18 mouse cellular contexts compared by ENCODE assay signal in the genomic region with DNA sequence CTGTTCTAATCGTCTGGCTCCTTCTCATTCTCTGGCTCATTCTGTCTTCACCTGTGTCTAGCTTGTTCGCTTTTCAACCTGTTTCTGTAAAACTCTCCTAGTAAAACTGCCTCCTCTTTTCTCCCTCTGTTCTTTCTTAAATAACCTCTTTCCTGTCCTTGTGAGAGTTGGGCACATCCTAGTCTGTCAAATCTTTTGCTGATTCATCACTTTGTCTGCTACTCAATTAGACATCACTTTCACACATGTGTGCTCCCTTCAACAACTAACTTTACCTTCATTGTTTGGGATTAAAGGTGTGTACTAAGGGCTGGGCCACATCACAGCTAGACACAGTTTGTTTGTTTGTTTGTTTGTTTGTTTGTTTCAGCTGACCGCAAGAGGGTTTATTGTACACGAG. TPM values are rescaled to one million over a fixed set of nuclear protein-coding genes. Genes with fewer than 3 reads are reported as not detected.
"Had no signal": no experiment of that assay in that cellular context is flagged by ENCODE, and none has a peak within 500 bp of the region (broad histone marks: within the 10 kb centered on the region; RNA-seq: fewer than 3 reads in every experiment).

No protein-coding gene starts in this region.

- H3K27me3 ChIP-seq: limb, embryonic 12.5 days; limb, embryonic 15.5 days had no signal

- H3K4me2 ChIP-seq: limb, embryonic 12.5 days; limb, embryonic 15.5 days; midbrain, embryonic 11.5 days had no signal

- H3K27ac ChIP-seq: kidney, postnatal 0 days; limb, embryonic 12.5 days; limb, embryonic 15.5 days had no signal

- H3K4me1 ChIP-seq: limb, embryonic 12.5 days; limb, embryonic 15.5 days had no signal

- H3K4me3 ChIP-seq: limb, embryonic 12.5 days; limb, embryonic 15.5 days had no signal

- ATAC-seq: intestine, postnatal 0 days had no signal

- H3K9me3 ChIP-seq: limb, embryonic 12.5 days; limb, embryonic 15.5 days had no signal

- H3K36me3 ChIP-seq: limb, embryonic 12.5 days; limb, embryonic 15.5 days had no signal

- DNase-seq: kidney, adult 2 months; kidney, postnatal 36 days; layer of hippocampus, postnatal 36 days; left cerebral cortex, postnatal 4 days; lung, adult 2 months; lung, postnatal 14 days; lung, postnatal 4 days; midbrain, embryonic 14.5 days; thymus, adult 2 months; thymus, postnatal 14 days; thymus, postnatal 4 days had no signal

- H3K9ac ChIP-seq: limb, embryonic 12.5 days; limb, embryonic 15.5 days had no signal

RNA-seq across cellular contexts. Expression of a gene that starts 19.3 kb away (rescaled TPM):
- total RNA-seq: megakaryocyte-erythroid progenitor cell, adult 5-6 weeks had no signal
- polyA plus RNA-seq: kidney, adult 2 months; lung, adult 2 months; spleen, adult 2 months; thymus, adult 2 months had no signal
